In the genomic region with DNA sequence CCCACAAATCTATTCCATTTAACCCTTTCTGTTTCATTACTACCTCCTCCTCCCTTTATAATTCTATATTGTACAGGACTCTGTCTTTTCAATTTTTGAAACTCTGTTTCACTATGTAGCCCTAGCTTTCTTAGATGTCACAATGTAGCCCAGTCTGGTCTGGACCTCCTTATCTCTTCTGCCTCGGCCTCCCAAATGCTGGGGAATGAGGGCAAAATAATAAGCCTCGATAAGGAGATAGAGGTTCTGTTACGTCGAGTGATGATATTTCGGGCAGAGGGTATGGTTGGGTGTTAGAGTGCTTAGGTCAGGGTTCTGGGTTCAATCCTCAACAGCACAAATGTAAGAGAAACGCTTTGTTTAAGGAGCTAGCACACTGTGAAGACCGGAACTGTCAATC, we compare ENCODE assay signal across 11 mouse cellular contexts.
"Had no signal": no experiment of that assay in that cellular context is flagged by ENCODE, and none has a peak within 500 bp of the region (broad histone marks: within the 10 kb centered on the region; RNA-seq: fewer than 3 reads in every experiment).

No protein-coding gene starts in this region.

- H3K36me3 ChIP-seq: midbrain, embryonic 10.5 days; midbrain, embryonic 12.5 days; neural tube, embryonic 13.5 days had no signal

- H3K9me3 ChIP-seq: midbrain, embryonic 10.5 days; midbrain, embryonic 12.5 days; neural tube, embryonic 13.5 days had no signal

- H3K4me3 ChIP-seq: midbrain, embryonic 10.5 days; midbrain, embryonic 12.5 days; myocyte; neural tube, embryonic 13.5 days had no signal

- H3K9ac ChIP-seq: lung, embryonic 14.5 days; midbrain, embryonic 12.5 days; neural tube, embryonic 13.5 days had no signal

- H3K27me3 ChIP-seq: midbrain, embryonic 12.5 days; neural tube, embryonic 13.5 days had no signal

- H3K27ac ChIP-seq: midbrain, embryonic 10.5 days; midbrain, embryonic 12.5 days; neural tube, embryonic 13.5 days had no signal

- H3K4me2 ChIP-seq: lung, embryonic 14.5 days; midbrain, embryonic 12.5 days; neural tube, embryonic 13.5 days had no signal

- DNase-seq: lung, embryonic 14.5 days; lung, postnatal 10 days; midbrain, embryonic 14.5 days; right cerebral cortex, postnatal 14 days; thymus, adult 18-20 months; thymus, postnatal 14 days; thymus, postnatal 36 days had no signal

- H3K4me1 ChIP-seq: midbrain, embryonic 10.5 days; midbrain, embryonic 12.5 days; neural tube, embryonic 13.5 days had no signal
